Mouse (Mus musculus) CH12.LX (cell line): Measurements from ENCODE around the gene Chmp2a. TPM values are rescaled to one million over a fixed set of nuclear protein-coding genes. Genes with fewer than 3 reads are reported as not detected.

Experiments
- DNase-seq: peaks from one replicate; pipeline ENCODE4 v3.0.0-alpha.2; 2013; ENCODE audit errors: extremely low read depth
- H3K27ac ChIP-seq: 2 replicates; pipeline ENCODE4 v1.5.1; 2012; ENCODE audit warnings: low read depth, mild to moderate bottlenecking, control low read depth, moderate library complexity; ENCODE audit not compliant: insufficient read depth
- H3K27me3 ChIP-seq: replicated peaks from 2 replicates; pipeline ENCODE3; 2012; ENCODE audit warnings: inconsistent platforms
- H3K36me3 ChIP-seq, 2 experiments: replicated peaks in 1 of 2; 2 replicates each; pipeline versions ENCODE3 to v1.6.1; 2012; ENCODE audit warnings: inconsistent platforms in 1 of 2, low read length in 1 of 2, mild to moderate bottlenecking in 1 of 2, mixed read lengths in 1 of 2, moderate library complexity in 1 of 2; ENCODE audit not compliant: control insufficient read depth in 1 of 2, insufficient read depth in 1 of 2
- H3K4me1 ChIP-seq, 2 experiments: 2 replicates each; pipeline ENCODE4 v1.6.1; 2012; ENCODE audit warnings: inconsistent platforms in 1 of 2, moderate library complexity in 1 of 2; ENCODE audit not compliant: insufficient read depth in 2 of 2, control insufficient read depth in 1 of 2
- H3K4me2 ChIP-seq: 2 replicates; pipeline ENCODE4 v1.6.1; 2012; ENCODE audit warnings: low read depth, mild to moderate bottlenecking, control low read depth; ENCODE audit not compliant: poor library complexity, insufficient read depth, severe bottlenecking
- H3K4me3 ChIP-seq, 3 experiments: fragments of 150-350 bp in 1 of 3; sonication (generic) in 1 of 3; replicated peaks in 1 of 3; 2 replicates each; pipeline versions ENCODE3 to v1.5.1; 2011 to 2012; ENCODE audit warnings: low read depth in 2 of 3, low read length in 2 of 3, mild to moderate bottlenecking in 2 of 3, moderate library complexity in 2 of 3, control low read depth in 1 of 3, improper control_type of control experiment in 1 of 3, inconsistent platforms in 1 of 3, mixed read lengths in 1 of 3; ENCODE audit not compliant: poor library complexity in 1 of 3
- H3K79me2 ChIP-seq: replicated peaks from 2 replicates; pipeline ENCODE4 v1.6.1; 2012; ENCODE audit warnings: mild to moderate bottlenecking, moderate library complexity; ENCODE audit not compliant: control insufficient read depth, poor library complexity, insufficient read depth, severe bottlenecking; ENCODE audit errors: extremely low read depth
- H3K9ac ChIP-seq: 2 replicates; pipeline ENCODE4 v1.6.1; 2012; ENCODE audit warnings: low read depth, mild to moderate bottlenecking, control low read depth, moderate library complexity; ENCODE audit not compliant: insufficient read depth
- H3K9me3 ChIP-seq: replicated peaks from 2 replicates; pipeline ENCODE3; 2012; ENCODE audit warnings: low read length, inconsistent platforms, mixed read lengths
- CTCF ChIP-seq, 2 experiments: IDR thresholded peaks in 1 of 2; conservative IDR thresholded peaks in 1 of 2; 2 replicates each; pipeline ENCODE4 v1.5.1; 2011 to 2012; ENCODE audit warnings: low read depth in 2 of 2, low read length in 2 of 2, improper control_type of control experiment in 1 of 2, inconsistent platforms in 1 of 2, mild to moderate bottlenecking in 1 of 2, moderate library complexity in 1 of 2
- GABPA ChIP-seq: IDR thresholded peaks from 2 replicates; pipeline ENCODE4 v1.6.1; 2012; ENCODE audit warnings: low read depth, low read length, improper control_type of control experiment, inconsistent platforms; ENCODE audit not compliant: insufficient replicate concordance
- HCFC1 ChIP-seq: IDR thresholded peaks from 2 replicates; pipeline ENCODE4 v1.6.1; 2012; ENCODE audit warnings: low read depth, mild to moderate bottlenecking, inconsistent platforms, low read length, improper control_type of control experiment
- IRF4 ChIP-seq: IDR thresholded peaks from 2 replicates; pipeline ENCODE4 v1.6.1; 2014; ENCODE audit warnings: low read depth, mild to moderate bottlenecking, inconsistent platforms, low read length, improper control_type of control experiment
- JUN ChIP-seq: IDR thresholded peaks from 2 replicates; pipeline ENCODE4 v1.6.1; 2011; ENCODE audit warnings: low read depth, mild to moderate bottlenecking, low read length, improper control_type of control experiment, moderate library complexity; ENCODE audit not compliant: insufficient read depth
- JUND ChIP-seq: conservative IDR thresholded peaks from 2 replicates; pipeline ENCODE4 v1.6.1; 2011; ENCODE audit warnings: low read depth, low read length, improper control_type of control experiment
- MAFK ChIP-seq: IDR thresholded peaks from 2 replicates; pipeline ENCODE4 v1.6.1; 2011; ENCODE audit warnings: low read length, improper control_type of control experiment; ENCODE audit not compliant: insufficient replicate concordance
- PAX5 ChIP-seq: IDR thresholded peaks from 2 replicates; pipeline ENCODE4 v1.6.1; 2012; ENCODE audit warnings: low read length, inconsistent platforms, mixed read lengths
- SMC3 ChIP-seq: IDR thresholded peaks from 2 replicates; pipeline ENCODE4 v1.6.1; 2011; ENCODE audit warnings: low read depth, low read length, improper control_type of control experiment
- UBTF ChIP-seq: IDR thresholded peaks from 2 replicates; pipeline ENCODE4 v1.6.1; 2012; ENCODE audit warnings: low read depth, mild to moderate bottlenecking, inconsistent platforms, low read length, improper control_type of control experiment, moderate library complexity
- ZKSCAN1 ChIP-seq: IDR thresholded peaks from 2 replicates; pipeline ENCODE4 v1.6.1; 2012; ENCODE audit warnings: low read depth, inconsistent platforms, low read length, improper control_type of control experiment, borderline replicate concordance
- ZNF384 ChIP-seq: IDR thresholded peaks from 2 replicates; pipeline ENCODE4 v1.6.1; 2012; ENCODE audit warnings: low read depth, low read length, improper control_type of control experiment, inconsistent platforms
- dilution Hi-C: fragments of 300-500 bp; cut with MboI; formaldehyde crosslinking; loops from 2 replicates; pipeline ENCODE4 v1.14.3; 2020; ENCODE audit warnings: low sequenced_read_pairs; ENCODE audit not compliant: extremely low pct_unique_long_range_greater_than_20kb, extremely low pct_ligation_motif_present
- in situ Hi-C: fragments of 300-500 bp; cut with MboI; formaldehyde crosslinking; loops from 3 replicates; pipeline ENCODE4 v1.14.3; 2019; ENCODE audit warnings: low sequenced_read_pairs, low pct_ligation_motif_present, low pct_unique_long_range_greater_than_20kb, mixed read lengths
- polyA plus RNA-seq: library from polyadenylated mRNA; unstranded; fragments of >175 nt; gene quantifications from 2 replicates; pipeline ENCODE4 v1.2.1, GENCODE M21; 2012; ENCODE audit warnings: low read depth; ENCODE audit not compliant: insufficient read length
- total RNA-seq, 2 experiments: library from RNA; depleted of rRNA; stranded (reverse); fragments of 300-350 nt in 1 of 2; fragments of >200 nt in 1 of 2; gene quantifications; 2 replicates each; pipeline ENCODE4 v1.2.3; 2012 to 2014

Gene Chmp2a
- total and polyA plus RNA-seq, 3 experiments, result 115 to 134 (median 131) TPM

DNA sequence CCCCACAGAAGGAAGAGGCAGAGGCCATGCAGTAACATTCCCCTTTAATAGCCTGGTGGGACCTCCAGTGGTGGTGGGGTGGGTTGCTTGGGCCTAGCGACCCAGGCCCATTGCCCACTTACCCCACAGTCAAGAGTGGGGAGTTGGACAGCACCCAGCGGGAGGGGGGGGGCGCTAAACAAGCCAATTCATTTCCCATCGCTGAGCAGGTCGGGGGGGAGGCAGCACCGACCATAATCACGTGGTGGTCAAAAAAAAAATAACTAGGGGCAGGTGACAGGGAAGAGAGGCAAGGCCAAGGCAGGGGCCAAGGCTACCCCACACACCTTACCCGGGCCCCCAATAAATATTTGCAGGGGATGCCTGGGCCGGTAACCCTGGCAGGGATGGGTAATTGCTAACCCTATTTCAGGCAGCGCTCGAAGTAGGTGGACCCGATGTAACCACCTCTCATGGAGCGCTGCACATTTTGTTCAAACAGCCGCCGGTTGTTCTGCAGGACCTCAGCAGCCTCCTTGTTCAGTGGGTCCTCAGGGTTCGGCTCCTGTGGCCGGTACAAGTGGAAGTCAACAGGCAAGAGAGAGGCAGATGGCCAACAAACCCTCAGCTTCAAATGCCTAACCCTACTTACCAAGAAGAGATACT is 726 bp upstream of the Chmp2a start:
- H3K79me2 ChIP-seq, result peaks cover 21% of the 10 kb centered on the region
- dilution Hi-C loops, result no loop called here
- H3K4me2 ChIP-seq, result peak overlapping the region; percentile 32
- TF ChIP-seq JUN (no peak), IRF4 (no peak), PAX5 (no peak), MAFK (no peak), JUND (no peak), ZKSCAN1 (no peak), GABPA (no peak), SMC3 (no peak)
- H3K27me3 ChIP-seq, result no peaks in the 10 kb centered on the region
- H3K36me3 ChIP-seq, result peaks cover 41 to 51% of the 10 kb centered on the region in 2 experiments
- peak overlapping the region in 2 of 3 experiments; percentile 6 to 65 for H3K4me3 ChIP-seq
- no peak for DNase-seq
- no peaks in the 10 kb centered on the region for H3K9me3 ChIP-seq
- in situ Hi-C loops, result no loop called here
- peaks cover 20 to 64% of the 10 kb centered on the region in 2 experiments for H3K4me1 ChIP-seq
- H3K9ac ChIP-seq, result peak overlapping the region; percentile 46; the same call in 1 of the 2 replicates
- peak overlapping the region; percentile 10; the same call in 1 of the 2 replicates for H3K27ac ChIP-seq

DNA sequence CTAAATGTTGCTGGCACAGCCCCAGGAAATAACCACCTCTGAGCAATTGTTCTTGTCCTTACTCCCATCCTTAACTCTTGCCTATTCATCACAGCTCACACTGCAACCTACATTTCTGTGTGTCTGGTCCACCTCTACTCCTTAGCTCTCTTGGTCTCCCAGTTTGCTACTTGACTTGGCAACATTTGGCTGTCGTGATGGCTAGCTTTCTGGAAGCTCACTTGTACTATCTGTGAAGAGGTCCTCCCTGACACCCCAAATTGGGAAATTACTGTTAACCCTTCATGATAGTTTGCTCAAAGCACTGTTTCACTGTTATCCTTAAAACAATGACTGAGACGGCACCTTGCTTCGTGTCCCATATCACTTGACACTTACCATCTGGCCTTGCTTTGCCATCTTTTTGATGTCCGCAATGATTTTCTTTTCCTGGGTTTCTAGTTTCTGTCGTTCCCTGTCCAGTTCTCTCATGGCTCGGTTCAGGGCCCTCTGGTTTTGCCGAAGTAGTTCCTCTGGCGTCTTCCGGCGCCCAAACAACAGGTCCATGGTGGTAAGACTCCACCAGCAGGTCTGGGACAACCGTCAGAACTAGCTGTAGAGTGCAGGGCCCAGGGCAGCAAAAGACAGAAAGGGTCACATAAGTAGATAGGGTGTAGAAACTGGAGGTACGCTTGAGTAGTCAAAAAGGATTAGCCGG is 1.0 kb downstream of the Chmp2a start:
- peaks cover 22% of the 10 kb centered on the region for H3K79me2 ChIP-seq
- dilution Hi-C loops (no loop called here), in situ Hi-C loops (no loop called here)
- H3K4me1 ChIP-seq, result peaks cover 20 to 56% of the 10 kb centered on the region in 2 experiments
- no peaks in the 10 kb centered on the region for H3K27me3 ChIP-seq
- H3K4me2 ChIP-seq, result peak overlapping the region; percentile 52
- no peak for TF ChIP-seq CTCF (conservative IDR thresholded peaks at IDR 0.05 in 1 of 2, IDR thresholded peaks at IDR 0.05 in 1 of 2; ENCODE audit: low read depth in 2 of 2, low read length in 2 of 2)
- TF ChIP-seq UBTF, result no peak
- no peak for TF ChIP-seq IRF4
- TF ChIP-seq HCFC1, result no peak
- TF ChIP-seq ZNF384, result no peak
- peak overlapping the region; percentile 93 for H3K27ac ChIP-seq
- H3K9me3 ChIP-seq, result no peaks in the 10 kb centered on the region
- no peak for DNase-seq
- H3K9ac ChIP-seq, result peak overlapping the region; percentile 77
- H3K4me3 ChIP-seq, result peak overlapping the region; percentile 65 to 89 (median 73)
- peaks cover 58 to 69% of the 10 kb centered on the region in 2 experiments for H3K36me3 ChIP-seq
